Mouse (Mus musculus) intestine, embryonic 14.5 days (tissue): ENCODE data around the gene Mgat4d. TPM values are rescaled to one million over a fixed set of nuclear protein-coding genes. Genes with fewer than 3 reads are reported as not detected.

Experiments used
- ATAC-seq: fragments of 200-750 bp; cut with Nextera tagmentation; replicated peaks from 2 replicates; pipeline ENCODE4 v1.8.0; 2017; ENCODE audit warnings: low read depth, moderate number of reproducible peaks, moderate TSS enrichment, moderate library complexity; ENCODE audit not compliant: low FRiP score, low TSS enrichment
- DNase-seq: peaks from one replicate; pipeline ENCODE4 v3.0.0-alpha.2; 2018; ENCODE audit warnings: low spot score
- H3K27ac ChIP-seq: fragments of 300-500 bp; sonication (generic); 2 replicates; pipeline ENCODE4 v1.5.1; 2014; ENCODE audit warnings: low read depth, mild to moderate bottlenecking, control low read depth
- H3K27me3 ChIP-seq: fragments of 300-500 bp; sonication (generic); replicated peaks from 2 replicates; pipeline ENCODE4 v1.6.1; 2014; ENCODE audit warnings: low read length, control low read depth; ENCODE audit not compliant: control insufficient read depth, insufficient read depth
- H3K36me3 ChIP-seq: fragments of 300-500 bp; sonication (generic); 2 replicates; pipeline ENCODE4 v1.6.1; 2014; ENCODE audit warnings: low read length, control low read depth; ENCODE audit not compliant: control insufficient read depth, insufficient read depth
- H3K4me1 ChIP-seq: fragments of 300-500 bp; sonication (generic); replicated peaks from 2 replicates; pipeline ENCODE4 v1.6.1; 2014; ENCODE audit warnings: low read length, control low read depth, mixed read lengths; ENCODE audit not compliant: control insufficient read depth, insufficient read depth
- H3K4me2 ChIP-seq: fragments of 300-500 bp; sonication (generic); 2 replicates; pipeline ENCODE4 v1.6.1; 2014; ENCODE audit warnings: low read length
- H3K4me3 ChIP-seq: fragments of 300-500 bp; sonication (generic); 2 replicates; pipeline ENCODE4 v1.5.1; 2014; ENCODE audit warnings: low read depth, low read length, control low read depth, mixed read lengths
- H3K9ac ChIP-seq: fragments of 300-500 bp; sonication (generic); 2 replicates; pipeline ENCODE4 v1.6.1; 2014; ENCODE audit warnings: mild to moderate bottlenecking, low read length
- H3K9me3 ChIP-seq: fragments of 300-500 bp; sonication (generic); 2 replicates; pipeline ENCODE4 v1.6.1; 2016; ENCODE audit warnings: low read length, control low read depth; ENCODE audit not compliant: control insufficient read depth
- WGBS: fragments of 180-500 bp; shearing (Covaris S2); extraction: QIAGEN DNeasy Blood & Tissue Kit; methylation state at CpG from one replicate; pipeline ENCODE4 v1.1.7; 2014; 5-methylcytosine and 5-hydroxymethylcytosine counted together
- polyA plus RNA-seq: library from polyadenylated mRNA; unstranded; fragments of >200 nt; fragmentation: Nextera tagmentation; extraction: Ambion mirVana; gene quantifications from 2 replicates; pipeline ENCODE4 v1.2.1, GENCODE M21; 2014

Mgat4d gene
- polyA plus RNA-seq, 1 experiment from 2014 or later, result not detected

- DNase-seq (no peak), ATAC-seq (no peak)
- Histone ChIP-seq H3K27me3 (no peaks in the 10 kb centered on the region), H3K27ac (no peak overlapping the region), H3K4me1 (0 out of 2 replicates have a peak, but pooled peaks cover 1% of the 10 kb centered on the region), H3K9ac (no peak overlapping the region), H3K36me3 (peaks cover 24% of the 10 kb centered on the region), H3K9me3 (no peaks in the 10 kb centered on the region), H3K4me3 (no peak overlapping the region), H3K4me2 (no peak overlapping the region)
- WGBS, result 91% methylated on average over 5 of the region's 5 CpGs
Observed at GRCm38 (mm10) chr8:83327889-83328288, 20.4 kb upstream of the Mgat4d start.

- Histone ChIP-seq H3K4me3 (peak overlapping the region; percentile 67), H3K9me3 (no peaks in the 10 kb centered on the region), H3K36me3 (peaks cover 14% of the 10 kb centered on the region), H3K9ac (peak overlapping the region; percentile 70), H3K27me3 (no peaks in the 10 kb centered on the region), H3K4me2 (peak overlapping the region; percentile 77), H3K4me1 (0 out of 2 replicates have a peak, but pooled peaks cover 3% of the 10 kb centered on the region), H3K27ac (no peak overlapping the region)
- 10% methylated on average over 7 of the region's 7 CpGs for WGBS
- DNase-seq (peak; percentile 69), ATAC-seq (no peak)
Observed at GRCm38 (mm10) chr8:83331567-83331898, 16.7 kb upstream of the Mgat4d start.

GRCm38 (mm10) chr8:83331899-83332697, 16.2 kb upstream of the Mgat4d start, which contains the start of gene Elmod2:
Elmod2 (minus strand) TSS chr8:83332486.
- ATAC-seq (peak; percentile 99), DNase-seq (peak; percentile 96)
- peak within 1 kb of the TSS; percentile 77 for H3K4me2 ChIP-seq
- peak within 1 kb of the TSS; percentile 70 for H3K9ac ChIP-seq
- H3K4me1 ChIP-seq, result 0 out of 2 replicates have a peak, but pooled peaks cover 3% of the 10 kb centered on the region
- peaks cover 14% of the 10 kb centered on the region for H3K36me3 ChIP-seq
- H3K27ac ChIP-seq, result no peak within 1 kb of the TSS
- H3K27me3 ChIP-seq, result no peaks in the 10 kb centered on the region
- no peaks in the 10 kb centered on the region for H3K9me3 ChIP-seq
- under 1% methylated on average over 81 of the region's 85 CpGs for WGBS
- H3K4me3 ChIP-seq, result peak within 1 kb of the TSS; percentile 67

GRCm38 (mm10) chr8:83332864-83333263, 15.4 kb upstream of the Mgat4d start:
- Histone ChIP-seq H3K27ac (no peak overlapping the region), H3K36me3 (peaks cover 14% of the 10 kb centered on the region), H3K9ac (0 out of 2 replicates have a peak overlapping the region, but pooled peaks have one; percentile 0), H3K4me2 (peak overlapping the region; percentile 77), H3K4me1 (0 out of 2 replicates have a peak, but pooled peaks cover 3% of the 10 kb centered on the region), H3K4me3 (peak overlapping the region; percentile 67), H3K9me3 (no peaks in the 10 kb centered on the region), H3K27me3 (no peaks in the 10 kb centered on the region)
- ATAC-seq (no peak; the same call in 1 of the 2 replicates), DNase-seq (no peak)
- WGBS, result 13% methylated on average over 7 of the region's 7 CpGs

- H3K4me3 ChIP-seq, result no peak overlapping the region
- H3K4me2 ChIP-seq, result no peak overlapping the region
- no peak overlapping the region for H3K9ac ChIP-seq
- WGBS, result 82% methylated on average over 3 of the region's 3 CpGs
- H3K9me3 ChIP-seq, result no peaks in the 10 kb centered on the region
- no peaks in the 10 kb centered on the region for H3K36me3 ChIP-seq
- no peak for DNase-seq
- H3K4me1 ChIP-seq, result no peaks in the 10 kb centered on the region
- H3K27ac ChIP-seq, result no peak overlapping the region
- no peaks in the 10 kb centered on the region for H3K27me3 ChIP-seq
- no peak for ATAC-seq
Observed at GRCm38 (mm10) chr8:83342076-83342475, 6.2 kb upstream of the Mgat4d start.

- ATAC-seq (no peak), DNase-seq (no peak)
- Histone ChIP-seq H3K27me3 (no peaks in the 10 kb centered on the region), H3K4me2 (no peak overlapping the region), H3K4me3 (no peak overlapping the region), H3K4me1 (no peaks in the 10 kb centered on the region), H3K27ac (no peak overlapping the region), H3K9ac (no peak overlapping the region), H3K36me3 (no peaks in the 10 kb centered on the region), H3K9me3 (no peaks in the 10 kb centered on the region)
Observed at GRCm38 (mm10) chr8:83342693-83343092, 5.6 kb upstream of the Mgat4d start.

GRCm38 (mm10) chr8:83351315-83351714, 3.0 kb downstream of the Mgat4d start:
- Histone ChIP-seq H3K4me1 (no peaks in the 10 kb centered on the region), H3K4me3 (no peak overlapping the region), H3K9me3 (no peaks in the 10 kb centered on the region), H3K27ac (no peak overlapping the region), H3K27me3 (no peaks in the 10 kb centered on the region), H3K36me3 (no peaks in the 10 kb centered on the region), H3K4me2 (no peak overlapping the region), H3K9ac (no peak overlapping the region)
- 90% methylated on average over 2 of the region's 2 CpGs for WGBS
- ATAC-seq (no peak), DNase-seq (no peak)

- Histone ChIP-seq H3K9me3 (no peaks in the 10 kb centered on the region), H3K4me1 (no peaks in the 10 kb centered on the region), H3K4me3 (no peak overlapping the region), H3K36me3 (no peaks in the 10 kb centered on the region), H3K9ac (no peak overlapping the region), H3K27ac (no peak overlapping the region), H3K4me2 (no peak overlapping the region), H3K27me3 (no peaks in the 10 kb centered on the region)
- WGBS, result 62% methylated on average over 7 of the region's 7 CpGs
- DNase-seq, result no peak
- ATAC-seq, result no peak
Observed at GRCm38 (mm10) chr8:83363156-83363769, 15.0 kb downstream of the Mgat4d start.
